Mouse (Mus musculus) CH12.LX (cell line): ENCODE data around the gene Nrgn.

Experiments used
- CTCF ChIP-seq, 2 experiments: IDR thresholded peaks in 1 of 2; conservative IDR thresholded peaks in 1 of 2; 2 replicates each; pipeline ENCODE4 v1.5.1; 2011 to 2012; ENCODE audit warnings: low read depth in 2 of 2, low read length in 2 of 2, improper control_type of control experiment in 1 of 2, inconsistent platforms in 1 of 2, mild to moderate bottlenecking in 1 of 2, moderate library complexity in 1 of 2
- MAFK ChIP-seq: IDR thresholded peaks from 2 replicates; pipeline ENCODE4 v1.6.1; 2011; ENCODE audit warnings: low read length, improper control_type of control experiment; ENCODE audit not compliant: insufficient replicate concordance
- MEF2A ChIP-seq: IDR thresholded peaks from 2 replicates; pipeline ENCODE4 v1.6.1; 2014; ENCODE audit warnings: low read depth, mild to moderate bottlenecking, inconsistent platforms, low read length, improper control_type of control experiment, borderline replicate concordance
- MYC ChIP-seq: IDR thresholded peaks from 2 replicates; pipeline ENCODE4 v1.6.1; 2011; ENCODE audit warnings: low read depth, mild to moderate bottlenecking, improper control_type of control experiment, low read length
- NRF1 ChIP-seq: IDR thresholded peaks from 2 replicates; pipeline ENCODE4 v1.6.1; 2014; ENCODE audit warnings: low read depth, mild to moderate bottlenecking, inconsistent platforms, low read length, improper control_type of control experiment, moderate library complexity
- POLR2A ChIP-seq: IDR thresholded peaks from 2 replicates; pipeline ENCODE4 v1.6.1; 2011; ENCODE audit warnings: low read depth, mild to moderate bottlenecking, improper control_type of control experiment, low read length
- POLR2AphosphoS2 ChIP-seq: IDR thresholded peaks from 2 replicates; pipeline ENCODE4 v1.6.1; 2011; ENCODE audit warnings: low read depth, low read length, improper control_type of control experiment
- RAD21 ChIP-seq: IDR thresholded peaks from 2 replicates; pipeline ENCODE4 v1.6.1; 2011; ENCODE audit warnings: low read depth, mild to moderate bottlenecking, low read length, improper control_type of control experiment, moderate library complexity
- TCF12 ChIP-seq: IDR thresholded peaks from 2 replicates; pipeline ENCODE4 v1.6.1; 2014; ENCODE audit warnings: low read depth, mild to moderate bottlenecking, inconsistent platforms, low read length, improper control_type of control experiment
- USF1 ChIP-seq: IDR thresholded peaks from 2 replicates; pipeline ENCODE4 v1.6.1; 2014; ENCODE audit warnings: low read depth, mild to moderate bottlenecking, inconsistent platforms, low read length, improper control_type of control experiment
- ZNF384 ChIP-seq: IDR thresholded peaks from 2 replicates; pipeline ENCODE4 v1.6.1; 2012; ENCODE audit warnings: low read depth, low read length, improper control_type of control experiment, inconsistent platforms

DNA sequence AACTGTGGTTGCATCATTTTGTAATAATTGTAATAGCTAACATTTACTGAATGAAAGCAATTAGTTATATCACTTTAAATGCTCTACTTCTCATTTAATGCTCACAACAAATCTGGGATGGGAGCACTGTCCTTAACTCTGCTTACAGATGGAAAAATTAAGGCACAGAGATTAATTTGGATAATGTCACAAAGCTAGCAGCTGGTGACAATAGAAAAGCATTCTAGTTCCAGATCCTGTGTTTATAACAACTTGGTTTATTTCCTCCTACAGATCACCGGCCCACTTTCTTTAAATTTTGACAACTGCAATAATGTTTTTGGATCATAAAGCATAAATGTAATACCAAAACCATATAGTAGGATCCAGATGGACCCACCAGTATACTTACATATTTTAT is 46.7 kb downstream of the Nrgn start:
- TF ChIP-seq NRF1 (no peak), TCF12 (no peak), MEF2A (no peak), POLR2AphosphoS2 (no peak), ZNF384 (no peak), POLR2A (no peak), CTCF (conservative IDR thresholded peaks at IDR 0.05 in 1 of 2, IDR thresholded peaks at IDR 0.05 in 1 of 2; ENCODE audit: low read depth in 2 of 2, low read length in 2 of 2) (no peak), RAD21 (no peak), MYC (no peak), MAFK (no peak), USF1 (no peak)
